Mouse (Mus musculus): ENCODE measurements around the gene Kcns3.

GRCm38 (mm10) chr12:11153587-11153986, 2.7 kb upstream of the Kcns3 start:
- TF ChIP-seq POLR2A (IDR thresholded peaks at IDR 0.05; ENCODE audit: borderline replicate concordance, control insufficient read depth, low read depth, low read length) (no peak), CTCF (IDR thresholded peaks at IDR 0.05; ENCODE audit: control insufficient read depth, insufficient read depth, low read length) (no peak)

All from bone marrow, adult 2 months (tissue).